Mouse (Mus musculus) testis, adult 2 months (tissue): ENCODE measurements around the gene Dera. TPM values are rescaled to one million over a fixed set of nuclear protein-coding genes. Genes with fewer than 3 reads are reported as not detected.

Source experiments
- H3K27ac ChIP-seq: fragments of 200-500 bp; 2 replicates; pipeline ENCODE4 v1.5.1; 2012; ENCODE audit warnings: low read depth, low read length; ENCODE audit not compliant: control insufficient read depth, insufficient read depth
- H3K27me3 ChIP-seq: fragments of 200-500 bp; 2 replicates; pipeline ENCODE4 v1.6.1; 2012; ENCODE audit warnings: mild to moderate bottlenecking, low read length, moderate library complexity; ENCODE audit not compliant: control insufficient read depth, insufficient read depth
- H3K36me3 ChIP-seq: fragments of 200-500 bp; 2 replicates; pipeline ENCODE4 v1.6.1; 2012; ENCODE audit warnings: mild to moderate bottlenecking, low read length; ENCODE audit not compliant: control insufficient read depth, insufficient read depth
- H3K4me1 ChIP-seq: fragments of 200-500 bp; 2 replicates; pipeline ENCODE4 v1.6.1; 2012; ENCODE audit warnings: low read length; ENCODE audit not compliant: control insufficient read depth, insufficient read depth
- H3K4me3 ChIP-seq: fragments of 200-500 bp; 2 replicates; pipeline ENCODE4 v1.5.1; 2012; ENCODE audit warnings: low read depth, mild to moderate bottlenecking, low read length, moderate library complexity, mixed read lengths; ENCODE audit not compliant: control insufficient read depth
- CTCF ChIP-seq: fragments of 200-500 bp; IDR thresholded peaks from 2 replicates; pipeline ENCODE4 v1.5.1; 2012; ENCODE audit warnings: low read depth, mild to moderate bottlenecking, inconsistent platforms, low read length, moderate library complexity; ENCODE audit not compliant: control insufficient read depth, insufficient read depth, insufficient replicate concordance
- POLR2A ChIP-seq: fragments of 200-500 bp; IDR thresholded peaks from 2 replicates; pipeline ENCODE4 v1.6.1; 2012; ENCODE audit warnings: low read depth, mild to moderate bottlenecking, inconsistent platforms, low read length, moderate library complexity; ENCODE audit not compliant: control insufficient read depth
- polyA plus RNA-seq: library from polyadenylated mRNA; depleted of rRNA; stranded (reverse); fragments of >200 nt; gene quantifications from 2 replicates; pipeline ENCODE4 v1.2.3, GENCODE M21; 2012; rRNA removed

Dera gene
- polyA plus RNA-seq, 1 experiment = 4.3 TPM

DNA sequence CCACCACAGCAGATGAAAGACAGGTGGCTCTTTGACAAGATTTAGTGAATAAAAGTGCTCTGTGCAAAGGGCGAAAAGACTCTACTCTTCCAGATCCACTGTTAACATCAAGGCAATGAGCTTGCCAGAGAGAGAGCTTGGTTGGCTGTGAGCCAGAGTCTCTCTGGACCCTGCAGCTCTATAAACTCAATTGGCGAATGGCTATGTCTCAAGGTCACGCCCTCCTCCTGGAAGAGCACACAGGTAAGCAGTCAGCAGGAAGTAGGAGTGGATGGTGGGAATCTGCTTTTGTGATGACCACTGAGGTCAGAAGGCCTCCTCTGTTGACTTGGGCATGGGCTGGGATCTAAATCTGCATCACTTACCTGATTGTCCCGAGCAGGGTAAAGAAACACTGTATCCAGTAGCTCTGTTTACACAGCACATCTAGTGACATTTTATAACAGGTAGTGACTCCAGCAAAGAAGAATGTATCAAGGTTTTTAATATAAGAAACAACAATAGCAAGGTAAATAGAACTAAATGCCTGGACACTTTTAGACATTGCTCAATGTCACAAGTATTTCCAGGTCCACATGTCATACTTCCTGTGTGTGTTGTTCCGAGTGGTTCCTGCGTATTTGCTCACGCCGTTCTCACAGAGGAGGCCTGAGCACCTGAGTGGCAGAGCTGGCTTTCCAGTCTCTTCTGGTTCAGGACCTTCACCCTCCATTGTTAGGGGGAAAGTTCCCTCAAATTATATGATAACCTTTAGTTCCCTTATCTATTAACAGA, 120.3 kb downstream of the Dera start:
- no peaks in the 10 kb centered on the region for H3K36me3 ChIP-seq
- TF ChIP-seq POLR2A (no peak), CTCF (no peak)
- no peaks in the 10 kb centered on the region for H3K27me3 ChIP-seq
- H3K4me1 ChIP-seq = peaks cover 2% of the 10 kb centered on the region; the same call in 1 of the 2 replicates
- H3K4me3 ChIP-seq = no peak overlapping the region
- no peak overlapping the region for H3K27ac ChIP-seq

DNA sequence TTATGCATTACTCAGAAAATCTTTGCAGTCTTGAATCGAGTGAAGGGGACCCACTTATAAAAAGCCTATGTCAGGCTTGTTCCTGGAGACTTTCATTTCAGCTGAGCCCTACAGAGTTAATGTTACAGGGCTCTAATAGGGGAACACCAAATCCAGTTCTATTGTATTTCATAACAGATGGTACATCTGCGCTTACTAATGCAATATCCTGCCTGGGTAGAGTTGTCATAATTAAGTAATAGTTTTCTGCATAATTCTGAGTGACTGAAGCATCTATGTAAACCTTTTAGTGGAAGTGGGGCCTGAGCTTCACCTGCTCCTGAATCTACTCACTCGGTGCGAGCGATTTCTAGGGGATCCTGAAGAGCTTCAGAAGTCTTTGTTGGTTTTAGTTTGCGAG, 131.3 kb downstream of the Dera start:
- Histone ChIP-seq H3K36me3 (no peaks in the 10 kb centered on the region), H3K4me1 (no peaks in the 10 kb centered on the region)
- TF ChIP-seq POLR2A (no peak), CTCF (no peak)

DNA sequence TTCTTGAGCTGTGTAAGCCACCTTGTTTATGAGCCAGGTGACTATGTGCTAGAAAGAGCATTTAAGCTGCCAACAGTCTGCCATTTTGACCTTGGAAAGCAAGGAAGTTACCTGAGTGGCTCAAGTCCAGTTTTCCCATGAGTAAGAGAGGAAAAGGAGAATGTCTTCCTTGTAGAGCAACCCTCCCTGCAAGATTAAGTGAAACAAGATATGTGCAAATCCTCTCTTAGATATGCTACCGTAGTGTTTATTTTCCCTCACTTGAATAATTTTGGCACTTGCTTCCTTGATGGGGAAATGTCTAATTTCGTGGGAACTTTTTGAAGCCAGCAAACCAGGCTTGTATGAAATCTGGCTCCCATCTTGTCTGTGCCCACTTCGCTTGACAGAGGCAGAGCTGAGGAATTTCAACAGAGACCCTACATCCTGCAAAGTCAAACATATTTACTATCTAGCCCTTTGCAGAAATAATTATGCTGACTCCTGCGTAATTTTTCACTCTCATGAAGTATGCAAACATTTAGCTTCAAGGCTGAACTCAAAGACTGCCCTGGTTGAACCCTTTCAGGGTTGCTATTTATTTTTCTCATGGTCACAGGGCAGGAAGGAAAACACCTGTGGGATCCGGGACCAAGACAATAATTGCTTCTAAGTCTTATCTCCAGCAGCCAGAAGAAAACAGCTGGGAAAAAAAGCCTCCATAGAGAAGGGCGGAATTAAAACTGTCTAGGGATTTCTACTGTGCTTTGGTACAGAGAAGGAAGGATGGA, 132.0 kb downstream of the Dera start:
- Histone ChIP-seq H3K27ac (no peak overlapping the region), H3K27me3 (no peaks in the 10 kb centered on the region), H3K4me3 (no peak overlapping the region), H3K4me1 (no peaks in the 10 kb centered on the region), H3K36me3 (no peaks in the 10 kb centered on the region)
- TF ChIP-seq CTCF (no peak), POLR2A (no peak)

More for the DNA sequence above, 131.3 kb downstream of the Dera start:
- Histone ChIP-seq H3K27me3 (no peaks in the 10 kb centered on the region), H3K4me3 (no peak overlapping the region), H3K27ac (no peak overlapping the region)

DNA sequence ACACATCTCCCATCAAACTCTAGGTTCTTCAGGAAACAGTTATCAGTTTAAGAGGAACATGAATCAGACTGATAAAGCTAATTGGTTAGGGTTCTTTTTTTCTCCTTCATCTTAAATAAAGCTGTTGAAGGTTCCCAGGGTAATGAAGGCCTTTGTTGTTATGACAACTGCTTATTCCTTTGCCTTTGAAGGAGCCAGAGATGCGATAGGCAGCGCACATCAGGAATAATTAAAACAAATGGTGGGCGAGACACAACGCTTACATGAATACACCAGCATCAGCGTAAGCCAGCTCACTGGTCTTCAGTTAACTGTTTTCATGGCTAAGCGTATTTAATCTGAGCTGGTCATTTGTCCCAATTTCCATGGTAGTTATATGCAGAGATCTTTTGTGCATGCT, 132.9 kb downstream of the Dera start:
- no peak overlapping the region for H3K27ac ChIP-seq
- no peak overlapping the region for H3K4me3 ChIP-seq
- H3K36me3 ChIP-seq = no peaks in the 10 kb centered on the region
- no peak for TF ChIP-seq CTCF
- no peak for TF ChIP-seq POLR2A
- no peaks in the 10 kb centered on the region for H3K27me3 ChIP-seq
- no peaks in the 10 kb centered on the region for H3K4me1 ChIP-seq

DNA sequence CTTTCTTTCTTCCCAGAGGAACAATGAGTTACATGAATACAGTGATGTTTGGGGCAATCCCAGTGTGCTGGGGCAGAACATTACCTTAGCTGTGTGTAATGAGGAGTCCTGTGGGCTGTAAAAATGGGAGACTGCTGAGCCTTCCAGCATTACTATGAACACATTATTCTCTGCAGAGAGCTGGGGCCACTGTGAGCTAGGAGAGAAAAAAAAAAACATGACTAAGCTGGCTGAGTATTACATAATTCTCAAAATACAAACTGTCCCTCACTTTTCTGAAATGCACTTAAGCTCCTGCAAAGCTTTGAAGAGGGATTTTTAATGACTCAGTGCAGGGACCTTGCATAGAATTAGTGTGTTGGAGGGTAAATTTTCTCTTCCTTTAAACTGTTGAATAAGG, 143.3 kb downstream of the Dera start:
- H3K4me3 ChIP-seq = no peak overlapping the region
- H3K36me3 ChIP-seq = no peaks in the 10 kb centered on the region
- H3K27ac ChIP-seq = no peak overlapping the region
- TF ChIP-seq CTCF = no peak
- TF ChIP-seq POLR2A = no peak
- H3K27me3 ChIP-seq = no peaks in the 10 kb centered on the region
- H3K4me1 ChIP-seq = no peaks in the 10 kb centered on the region

DNA sequence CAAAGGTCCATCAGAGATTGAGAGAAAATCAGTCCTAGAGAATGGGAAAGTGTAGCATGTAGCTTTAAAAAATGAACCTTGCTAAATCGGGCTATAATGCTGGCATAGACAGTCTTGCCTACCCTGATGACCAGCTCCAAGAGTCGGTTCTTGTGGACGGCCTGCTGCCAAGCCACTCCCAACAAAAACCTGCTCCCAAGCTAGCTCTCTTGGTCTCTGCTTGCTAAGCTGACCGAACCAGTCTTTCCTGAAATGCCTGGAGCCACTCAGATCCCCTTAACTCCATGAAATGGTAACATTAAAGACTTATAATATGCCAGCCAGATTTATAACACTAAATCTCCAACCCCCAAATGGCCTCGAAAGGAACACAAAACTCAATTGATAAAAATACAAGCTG, 146.9 kb downstream of the Dera start:
- Histone ChIP-seq H3K36me3 (no peaks in the 10 kb centered on the region), H3K4me1 (no peaks in the 10 kb centered on the region), H3K4me3 (no peak overlapping the region), H3K27me3 (no peaks in the 10 kb centered on the region), H3K27ac (no peak overlapping the region)
- TF ChIP-seq CTCF = no peak
- TF ChIP-seq POLR2A = no peak

Other genes starting within 250 kb of the Dera start
- gene Eps8, start 99.7 kb upstream of the Dera start, polyA plus RNA-seq = 4.2 and 5.4 TPM in 2 replicates
- gene Strap, start 19.5 kb upstream of the Dera start, polyA plus RNA-seq = 77.9 and 81.1 TPM in 2 replicates